Mouse (Mus musculus) MEL (cell line): ENCODE measurements around the gene Isoc2a. TPM values are rescaled to one million over a fixed set of nuclear protein-coding genes. Genes with fewer than 3 reads are reported as not detected.

ENCODE experiments used
- DNase-seq: peaks from one replicate; pipeline ENCODE4 v3.0.0; 2011; ENCODE audit warnings: low read depth, low spot score
- H3K27ac ChIP-seq: 2 replicates; pipeline ENCODE4 v1.5.1; 2012; ENCODE audit warnings: low read depth, mild to moderate bottlenecking, control low read depth, low read length, moderate library complexity; ENCODE audit not compliant: control insufficient read depth
- H3K27me3 ChIP-seq, 2 experiments: fragments of 150-350 bp in 1 of 2; sonication (generic) in 1 of 2; 2 replicates each; pipeline ENCODE4 v1.6.1; 2012; ENCODE audit warnings: low read length in 2 of 2, mild to moderate bottlenecking in 2 of 2, improper control_type of control experiment in 1 of 2, moderate library complexity in 1 of 2; ENCODE audit not compliant: insufficient read depth in 2 of 2, control insufficient read depth in 1 of 2
- H3K36me3 ChIP-seq, 2 experiments: 2 replicates each; pipeline ENCODE4 v1.6.1; 2012 to 2014; ENCODE audit warnings: low read length in 2 of 2, improper control_type of control experiment in 1 of 2, inconsistent platforms in 1 of 2, mild to moderate bottlenecking in 1 of 2; ENCODE audit not compliant: insufficient read depth in 2 of 2, control insufficient read depth in 1 of 2
- H3K4me1 ChIP-seq, 2 experiments: fragments of 150-350 bp in 1 of 2; sonication (generic) in 1 of 2; 2 replicates each; pipeline ENCODE4 v1.6.1; 2012; ENCODE audit warnings: low read length in 2 of 2, improper control_type of control experiment in 1 of 2, mild to moderate bottlenecking in 1 of 2; ENCODE audit not compliant: insufficient read depth in 2 of 2, control insufficient read depth in 1 of 2
- H3K4me3 ChIP-seq, 2 experiments: fragments of 150-350 bp in 1 of 2; sonication (generic) in 1 of 2; 2 replicates each; pipeline ENCODE4 v1.5.1; 2012; ENCODE audit warnings: low read depth in 2 of 2, low read length in 2 of 2, mild to moderate bottlenecking in 2 of 2, moderate library complexity in 2 of 2, control low read depth in 1 of 2, improper control_type of control experiment in 1 of 2; ENCODE audit not compliant: control insufficient read depth in 1 of 2, insufficient read depth in 1 of 2
- H3K79me2 ChIP-seq: 2 replicates; pipeline ENCODE4 v1.6.1; 2012; ENCODE audit warnings: mild to moderate bottlenecking, low read length, moderate library complexity; ENCODE audit not compliant: control insufficient read depth, poor library complexity, insufficient read depth
- H3K9ac ChIP-seq: 2 replicates; pipeline ENCODE4 v1.6.1; 2012; ENCODE audit warnings: low read depth, mild to moderate bottlenecking, control low read depth, low read length, moderate library complexity; ENCODE audit not compliant: control insufficient read depth, poor library complexity, severe bottlenecking
- H3K9me3 ChIP-seq: fragments of 150-350 bp; sonication (generic); replicated peaks from 2 replicates; pipeline ENCODE4 v1.6.1; 2012; ENCODE audit warnings: mild to moderate bottlenecking, low read length, improper control_type of control experiment, moderate library complexity; ENCODE audit not compliant: insufficient read depth
- CHD1 ChIP-seq: IDR thresholded peaks from 2 replicates; pipeline ENCODE4 v1.6.1; 2012; ENCODE audit warnings: low read depth, mild to moderate bottlenecking, inconsistent platforms, low read length, improper control_type of control experiment
- ETS1 ChIP-seq: IDR thresholded peaks from 2 replicates; pipeline ENCODE4 v1.6.1; 2012; ENCODE audit warnings: low read depth, mild to moderate bottlenecking, inconsistent platforms, low read length, improper control_type of control experiment, moderate library complexity
- GATA1 ChIP-seq: IDR thresholded peaks from 2 replicates; pipeline ENCODE4 v1.6.1; 2011; ENCODE audit warnings: low read depth, low read length, improper control_type of control experiment
- HCFC1 ChIP-seq: IDR thresholded peaks from 2 replicates; pipeline ENCODE4 v1.6.1; 2012; ENCODE audit warnings: low read depth, mild to moderate bottlenecking, inconsistent platforms, low read length, improper control_type of control experiment, moderate library complexity
- KAT2A ChIP-seq: conservative IDR thresholded peaks from 2 replicates; pipeline ENCODE4 v1.6.1; 2012; ENCODE audit warnings: low read depth, low read length, improper control_type of control experiment, inconsistent platforms
- MAX ChIP-seq: IDR thresholded peaks from 2 replicates; pipeline ENCODE4 v1.6.1; 2011; ENCODE audit warnings: low read length, improper control_type of control experiment
- MAZ ChIP-seq: IDR thresholded peaks from 2 replicates; pipeline ENCODE4 v1.6.1; 2012; ENCODE audit warnings: low read depth, mild to moderate bottlenecking, inconsistent platforms, low read length, improper control_type of control experiment
- MEF2A ChIP-seq: IDR thresholded peaks from 2 replicates; pipeline ENCODE4 v1.6.1; 2014; ENCODE audit warnings: low read depth, mild to moderate bottlenecking, inconsistent platforms, low read length, improper control_type of control experiment; ENCODE audit not compliant: poor library complexity, insufficient replicate concordance, severe bottlenecking; ENCODE audit errors: extremely low read depth
- MXI1 ChIP-seq: IDR thresholded peaks from 2 replicates; pipeline ENCODE4 v1.6.1; 2011; ENCODE audit warnings: mild to moderate bottlenecking, low read depth, low read length, improper control_type of control experiment
- MYC ChIP-seq: IDR thresholded peaks from 2 replicates; pipeline ENCODE4 v1.6.1; 2011; ENCODE audit warnings: low read depth, mild to moderate bottlenecking, low read length, improper control_type of control experiment, moderate library complexity
- NELFE ChIP-seq: IDR thresholded peaks from 2 replicates; pipeline ENCODE4 v1.6.1; 2011; ENCODE audit warnings: low read depth, low read length, improper control_type of control experiment
- NRF1 ChIP-seq: IDR thresholded peaks from 2 replicates; pipeline ENCODE4 v1.6.1; 2014; ENCODE audit warnings: low read depth, mild to moderate bottlenecking, inconsistent platforms, low read length, improper control_type of control experiment, moderate library complexity; ENCODE audit not compliant: poor library complexity, insufficient read depth, severe bottlenecking
- POLR2A ChIP-seq, 2 experiments: IDR thresholded peaks; 2 replicates each; pipeline ENCODE4 v1.6.1; 2011 to 2012; ENCODE audit warnings: low read length in 2 of 2, mild to moderate bottlenecking in 2 of 2, control low read depth in 1 of 2, improper control_type of control experiment in 1 of 2, low read depth in 1 of 2, moderate library complexity in 1 of 2; ENCODE audit not compliant: control insufficient read depth in 1 of 2, insufficient read depth in 1 of 2, poor library complexity in 1 of 2
- POLR2AphosphoS2 ChIP-seq: IDR thresholded peaks from 2 replicates; pipeline ENCODE4 v1.6.1; 2011; ENCODE audit warnings: low read length, improper control_type of control experiment
- POLR2AphosphoS5 ChIP-seq: IDR thresholded peaks from 2 replicates; pipeline ENCODE4 v1.6.1; 2012; ENCODE audit warnings: low read depth, borderline replicate concordance, mild to moderate bottlenecking, inconsistent platforms, low read length, moderate library complexity, mixed read lengths
- RAD21 ChIP-seq: IDR thresholded peaks from 2 replicates; pipeline ENCODE4 v1.6.1; 2011; ENCODE audit warnings: mild to moderate bottlenecking, low read depth, low read length, improper control_type of control experiment
- RCOR1 ChIP-seq: IDR thresholded peaks from 2 replicates; pipeline ENCODE4 v1.6.1; 2012; ENCODE audit warnings: low read depth, mild to moderate bottlenecking, inconsistent platforms, low read length, improper control_type of control experiment
- SIN3A ChIP-seq: IDR thresholded peaks from 2 replicates; pipeline ENCODE4 v1.6.1; 2012; ENCODE audit warnings: low read length, improper control_type of control experiment, inconsistent platforms
- TAL1 ChIP-seq: IDR thresholded peaks from 2 replicates; pipeline ENCODE4 v1.6.1; 2012; ENCODE audit warnings: mild to moderate bottlenecking, inconsistent platforms, low read length, moderate library complexity, mixed read lengths
- TBP ChIP-seq: IDR thresholded peaks from 2 replicates; pipeline ENCODE4 v1.8.0; 2011; ENCODE audit warnings: low read depth, low read length, improper control_type of control experiment
- UBTF ChIP-seq: IDR thresholded peaks from 2 replicates; pipeline ENCODE4 v1.6.1; 2012; ENCODE audit warnings: low read depth, mild to moderate bottlenecking, inconsistent platforms, low read length, improper control_type of control experiment, moderate library complexity, borderline replicate concordance; ENCODE audit not compliant: insufficient read depth
- ZC3H11A ChIP-seq: IDR thresholded peaks from 2 replicates; pipeline ENCODE4 v1.6.1; 2012; ENCODE audit warnings: low read depth, mild to moderate bottlenecking, inconsistent platforms, low read length, improper control_type of control experiment
- polyA plus RNA-seq, 2 experiments: library from polyadenylated mRNA; stranded (reverse) in 1 of 2; unstranded in 1 of 2; fragments of >175 nt in 1 of 2; fragments of >200 nt in 1 of 2; gene quantifications; 2 replicates each; pipeline versions ENCODE4 v1.2.1 to v1.2.4; 2012; ENCODE audit warnings: low replicate concordance in 2 of 2, low read depth in 1 of 2; ENCODE audit not compliant: insufficient read length in 2 of 2, insufficient read depth in 1 of 2, missing spikeins in 1 of 2
- total RNA-seq: library from RNA; depleted of rRNA; stranded (reverse); fragments of 300-350 nt; gene quantifications from 2 replicates; pipeline ENCODE4 v1.2.3, GENCODE M21; 2012

The Isoc2a gene
- total and polyA plus RNA-seq, 3 experiments, result 11.1 to 20.6 TPM; not detected in 1

GRCm38 (mm10) chr7:4915669-4916416 is 38.9 kb downstream of the Isoc2a start:
- H3K4me1 ChIP-seq, result 0 out of 4 replicates have a peak, but pooled peaks cover 0 to 5% of the 10 kb centered on the region in 2 experiments
- H3K79me2 ChIP-seq, result peaks cover 6% of the 10 kb centered on the region
- peak overlapping the region; percentile 44 for H3K27ac ChIP-seq
- peak overlapping the region; percentile 63 to 85 for H3K4me3 ChIP-seq
- H3K27me3 ChIP-seq, result no peaks in the 10 kb centered on the region
- H3K36me3 ChIP-seq, result peaks cover 0 to 4% of the 10 kb centered on the region in 2 experiments; a peak in 2 of 4 replicates
- no peaks in the 10 kb centered on the region for H3K9me3 ChIP-seq
- H3K9ac ChIP-seq, result peak overlapping the region; percentile 84
- 0 out of 2 replicates have a peak, but pooled peaks have one; percentile 39 for TF ChIP-seq KAT2A
- TF ChIP-seq TBP, result no peak; the same call in 1 of the 2 replicates
- no peak for TF ChIP-seq POLR2AphosphoS2
- peak; percentile 60 for TF ChIP-seq SIN3A
- peak; percentile 12; the same call in 1 of the 2 replicates for TF ChIP-seq GATA1
- peak; percentile 52 for TF ChIP-seq MXI1
- TF ChIP-seq NRF1, result no peak
- peak; percentile 78 for DNase-seq

- Histone ChIP-seq H3K4me1 (0 out of 4 replicates have a peak, but pooled peaks cover 0 to 5% of the 10 kb centered on the region in 2 experiments), H3K9ac (no peak overlapping the region), H3K36me3 (peaks cover 0 to 4% of the 10 kb centered on the region in 2 experiments; a peak in 2 of 4 replicates), H3K9me3 (no peaks in the 10 kb centered on the region), H3K27ac (no peak overlapping the region), H3K27me3 (no peaks in the 10 kb centered on the region), H3K4me3 (no peak overlapping the region), H3K79me2 (peaks cover 6% of the 10 kb centered on the region)
- no peak for DNase-seq
- TF ChIP-seq NELFE (no peak), MAX (no peak), MAZ (no peak), MEF2A (no peak), TAL1 (no peak), ETS1 (no peak), MYC (no peak), RCOR1 (no peak), HCFC1 (no peak), UBTF (no peak), RAD21 (no peak), POLR2A (IDR thresholded peaks at IDR 0.05; ENCODE audit: control insufficient read depth in 1 of 2, insufficient read depth in 1 of 2, low read depth in 1 of 2, low read length in 2 of 2, poor library complexity in 1 of 2) (no peak), CHD1 (no peak), POLR2AphosphoS5 (no peak), ZC3H11A (no peak)
Observed at GRCm38 (mm10) chr7:4917494-4917893, 40.5 kb downstream of the Isoc2a start.
